Comparison of ENCODE assay signal across 23 mouse cellular contexts in genomic region chr11:44982225-44982624, GRCm38 (mm10).
DNase-seq lines count a peak whose midpoint lies in the region; ATAC-seq and TF ChIP-seq lines count a peak whose summit lies in the region.
"Had no signal": no experiment of that assay in that cellular context is flagged by ENCODE, and none has a peak within 500 bp of the region (broad histone marks: within the 10 kb centered on the region; RNA-seq: fewer than 3 reads in every experiment).

No protein-coding gene starts in this region.

- peaks cover 7% of the 10 kb centered on the region for H3K4me1 ChIP-seq in forebrain, embryonic 14.5 days (ENCODE audit: control insufficient read depth, insufficient read depth, low read length)
- peaks cover 2% of the 10 kb centered on the region; the same call in 1 of the 2 replicates for H3K4me1 ChIP-seq in forebrain, embryonic 11.5 days (replicated peaks; ENCODE audit: control insufficient read depth, insufficient read depth, low read length)
- 0 out of 2 replicates have a peak, but pooled peaks cover 6% of the 10 kb centered on the region for H3K4me1 ChIP-seq in midbrain, embryonic 16.5 days (ENCODE audit: control insufficient read depth, insufficient read depth, low read length)
- no peaks in the 10 kb centered on the region for H3K4me1 ChIP-seq in midbrain, postnatal 0 days (ENCODE audit: insufficient read depth, low read length)
- H3K4me1 ChIP-seq in hindbrain, embryonic 13.5 days (replicated peaks) = peaks cover 42% of the 10 kb centered on the region
- peaks cover 26% of the 10 kb centered on the region for H3K4me1 ChIP-seq in neural tube, embryonic 14.5 days (ENCODE audit: control insufficient read depth, insufficient read depth, low read length)
- H3K4me1 ChIP-seq: stomach, embryonic 15.5 days had no signal

- DNase-seq in forebrain, embryonic 14.5 days (ENCODE audit: low spot score) = peak; percentile 28
- no peak for DNase-seq in forebrain, embryonic 11.5 days (ENCODE audit: low spot score)
- no peak for DNase-seq in midbrain, postnatal 0 days (ENCODE audit: low spot score)
- DNase-seq in cerebellum, postnatal 4 days (ENCODE audit: low spot score in 2 of 2) = no peak
- DNase-seq: adrenal gland, postnatal 36 days; cerebellum, adult 11 months; cerebellum, postnatal 10 days; kidney, adult 9 months; kidney, postnatal 14 days; right cerebral cortex, postnatal 4 days; thymus, postnatal 25 days had no signal

- no peak for ATAC-seq in forebrain, embryonic 14.5 days
- ATAC-seq in forebrain, embryonic 11.5 days (replicated peaks; ENCODE audit: low FRiP score) = no peak
- ATAC-seq in midbrain, embryonic 16.5 days = peak; percentile 53; the same call in 1 of the 2 replicates
- ATAC-seq in midbrain, postnatal 0 days (ENCODE audit: low FRiP score) = no peak
- no peak for ATAC-seq in hindbrain, embryonic 13.5 days (ENCODE audit: low FRiP score)
- ATAC-seq in neural tube, embryonic 14.5 days (ENCODE audit: low read depth) = no peak
- no peak for ATAC-seq in CD4-positive, CD25-positive, alpha-beta regulatory T cell, adult 4 months
- ATAC-seq: intestine, embryonic 16.5 days; lung, postnatal 0 days had no signal

- H3K36me3 ChIP-seq in forebrain, embryonic 14.5 days (ENCODE audit: control insufficient read depth, insufficient read depth, low read length) = no peaks in the 10 kb centered on the region
- no peaks in the 10 kb centered on the region for H3K36me3 ChIP-seq in forebrain, embryonic 11.5 days (ENCODE audit: control insufficient read depth, insufficient read depth, low read length)
- H3K36me3 ChIP-seq in midbrain, embryonic 16.5 days (ENCODE audit: control insufficient read depth, insufficient read depth, low read length) = no peaks in the 10 kb centered on the region
- H3K36me3 ChIP-seq in midbrain, postnatal 0 days (ENCODE audit: insufficient read depth, low read length) = no peaks in the 10 kb centered on the region
- H3K36me3 ChIP-seq in hindbrain, embryonic 13.5 days = no peaks in the 10 kb centered on the region
- H3K36me3 ChIP-seq in neural tube, embryonic 14.5 days (ENCODE audit: control insufficient read depth, insufficient read depth, low read length) = no peaks in the 10 kb centered on the region
- H3K36me3 ChIP-seq: embryonic facial prominence, embryonic 15.5 days; forebrain, embryonic 10.5 days; limb, embryonic 10.5 days; stomach, embryonic 15.5 days had no signal

- no peak overlapping the region for H3K27ac ChIP-seq in forebrain, embryonic 14.5 days (ENCODE audit: low read depth, low read length)
- H3K27ac ChIP-seq in forebrain, embryonic 11.5 days (ENCODE audit: low read depth, low read length) = no peak overlapping the region
- no peak overlapping the region for H3K27ac ChIP-seq in midbrain, embryonic 16.5 days (ENCODE audit: low read length)
- no peak overlapping the region for H3K27ac ChIP-seq in midbrain, postnatal 0 days (ENCODE audit: low read depth, low read length)
- peak overlapping the region; percentile 56 for H3K27ac ChIP-seq in hindbrain, embryonic 13.5 days
- H3K27ac ChIP-seq in neural tube, embryonic 14.5 days (ENCODE audit: low read depth, low read length) = peak overlapping the region; percentile 3; the same call in 1 of the 2 replicates
- H3K27ac ChIP-seq: embryonic facial prominence, embryonic 15.5 days; forebrain, embryonic 10.5 days; limb, embryonic 10.5 days; macrophage; stomach, embryonic 15.5 days had no signal

- H3K9me3 ChIP-seq in forebrain, embryonic 14.5 days (replicated peaks; ENCODE audit: control insufficient read depth, low read length) = no peaks in the 10 kb centered on the region
- no peaks in the 10 kb centered on the region for H3K9me3 ChIP-seq in forebrain, embryonic 11.5 days (ENCODE audit: control insufficient read depth, low read length)
- H3K9me3 ChIP-seq in midbrain, embryonic 16.5 days (replicated peaks; ENCODE audit: control insufficient read depth, low read length, poor library complexity, severe bottlenecking) = no peaks in the 10 kb centered on the region
- H3K9me3 ChIP-seq in midbrain, postnatal 0 days (ENCODE audit: low read length) = no peaks in the 10 kb centered on the region
- H3K9me3 ChIP-seq in hindbrain, embryonic 13.5 days = no peaks in the 10 kb centered on the region
- no peaks in the 10 kb centered on the region for H3K9me3 ChIP-seq in neural tube, embryonic 14.5 days (ENCODE audit: control insufficient read depth, low read length)
- H3K9me3 ChIP-seq: embryonic facial prominence, embryonic 15.5 days; forebrain, embryonic 10.5 days; limb, embryonic 10.5 days; stomach, embryonic 15.5 days had no signal

- H3K27me3 ChIP-seq in forebrain, embryonic 14.5 days (replicated peaks; ENCODE audit: control insufficient read depth, insufficient read depth, low read length) = no peaks in the 10 kb centered on the region; the same call in 1 of the 2 replicates
- no peaks in the 10 kb centered on the region for H3K27me3 ChIP-seq in forebrain, embryonic 11.5 days (ENCODE audit: control insufficient read depth, insufficient read depth, low read length)
- H3K27me3 ChIP-seq in midbrain, embryonic 16.5 days (ENCODE audit: control insufficient read depth, insufficient read depth, low read depth, low read length) = no peaks in the 10 kb centered on the region
- H3K27me3 ChIP-seq in midbrain, postnatal 0 days (ENCODE audit: insufficient read depth, low read length) = no peaks in the 10 kb centered on the region
- no peaks in the 10 kb centered on the region for H3K27me3 ChIP-seq in hindbrain, embryonic 13.5 days
- no peaks in the 10 kb centered on the region for H3K27me3 ChIP-seq in neural tube, embryonic 14.5 days (ENCODE audit: control insufficient read depth, insufficient read depth, low read length)
- H3K27me3 ChIP-seq: embryonic facial prominence, embryonic 15.5 days; stomach, embryonic 15.5 days had no signal

- no peak overlapping the region for H3K4me2 ChIP-seq in forebrain, embryonic 14.5 days (ENCODE audit: low read length)
- H3K4me2 ChIP-seq in forebrain, embryonic 11.5 days (ENCODE audit: low read depth, low read length, severe bottlenecking) = no peak overlapping the region
- no peak overlapping the region for H3K4me2 ChIP-seq in midbrain, embryonic 16.5 days (ENCODE audit: low read length)
- H3K4me2 ChIP-seq in midbrain, postnatal 0 days (ENCODE audit: low read depth, low read length, poor library complexity, severe bottlenecking) = no peak overlapping the region
- H3K4me2 ChIP-seq in hindbrain, embryonic 13.5 days = no peak overlapping the region
- H3K4me2 ChIP-seq in neural tube, embryonic 14.5 days (ENCODE audit: low read depth, low read length) = no peak overlapping the region
- H3K4me2 ChIP-seq: embryonic facial prominence, embryonic 15.5 days; heart, embryonic 11.5 days; stomach, embryonic 15.5 days had no signal

- no peak for TF ChIP-seq CTCF in midbrain, postnatal 0 days (IDR thresholded peaks at IDR 0.05)

- no peak overlapping the region for H3K9ac ChIP-seq in forebrain, embryonic 14.5 days (ENCODE audit: low read length)
- H3K9ac ChIP-seq in forebrain, embryonic 11.5 days (ENCODE audit: low read length) = no peak overlapping the region
- H3K9ac ChIP-seq in midbrain, embryonic 16.5 days (ENCODE audit: low read depth, low read length) = no peak overlapping the region
- H3K9ac ChIP-seq in midbrain, postnatal 0 days (replicated peaks; ENCODE audit: low read length, poor library complexity, severe bottlenecking) = no peak overlapping the region
- no peak overlapping the region for H3K9ac ChIP-seq in hindbrain, embryonic 13.5 days
- H3K9ac ChIP-seq in neural tube, embryonic 14.5 days (replicated peaks; ENCODE audit: low read depth, low read length) = no peak overlapping the region
- H3K9ac ChIP-seq: embryonic facial prominence, embryonic 15.5 days; stomach, embryonic 15.5 days had no signal

- H3K4me3 ChIP-seq in forebrain, embryonic 14.5 days (ENCODE audit: low read depth, low read length) = no peak overlapping the region
- no peak overlapping the region for H3K4me3 ChIP-seq in forebrain, embryonic 11.5 days (ENCODE audit: low read depth, low read length)
- no peak overlapping the region for H3K4me3 ChIP-seq in midbrain, embryonic 16.5 days (ENCODE audit: low read depth, low read length)
- H3K4me3 ChIP-seq in midbrain, postnatal 0 days (ENCODE audit: low read depth, low read length) = no peak overlapping the region
- H3K4me3 ChIP-seq in hindbrain, embryonic 13.5 days = no peak overlapping the region
- no peak overlapping the region for H3K4me3 ChIP-seq in neural tube, embryonic 14.5 days (ENCODE audit: low read depth, low read length)
- H3K4me3 ChIP-seq: embryonic facial prominence, embryonic 15.5 days; forebrain, embryonic 10.5 days; limb, embryonic 10.5 days; stomach, embryonic 15.5 days had no signal

- 49% methylated on average over 9 of the region's 9 CpGs for WGBS in forebrain, embryonic 14.5 days
- WGBS in forebrain, embryonic 11.5 days = 47% methylated on average over 9 of the region's 9 CpGs
- WGBS in midbrain, embryonic 16.5 days = 40% methylated on average over 9 of the region's 9 CpGs
- WGBS in midbrain, postnatal 0 days = 52% methylated on average over 9 of the region's 9 CpGs
- WGBS in hindbrain, embryonic 13.5 days = 26% methylated on average over 9 of the region's 9 CpGs
- 9% methylated on average over 9 of the region's 9 CpGs for WGBS in neural tube, embryonic 14.5 days

Comparison
In these comparisons a context has a peak if more than half of its experiments do, and no peak if none do; other contexts are left out.
1. H3K27ac ChIP-seq: peak in hindbrain, embryonic 13.5 days (single experiment) and neural tube, embryonic 14.5 days (single experiment); none in forebrain, embryonic 14.5 days (single experiment), forebrain, embryonic 11.5 days (single experiment), midbrain, embryonic 16.5 days (single experiment) and midbrain, postnatal 0 days (single experiment).